Mouse (Mus musculus): ENCODE measurements around the gene Plxnc1.
A peak's percentile ranks its signal among the peaks of the same experiment; 100 is the strongest.

- no peak for TF ChIP-seq MAX (IDR thresholded peaks at IDR 0.05)
- TF ChIP-seq CTCF (IDR thresholded peaks at IDR 0.05; ENCODE audit: control insufficient read depth, insufficient read depth, insufficient read length): peak; percentile 32
- TF ChIP-seq MYOD1 (IDR thresholded peaks at IDR 0.05; ENCODE audit: control insufficient read depth, insufficient read length, low read depth): no peak
Observed at GRCm38 (mm10) chr10:94991564-94992097, 47.0 kb upstream of the Plxnc1 start.

Data from C2C12 (cell line).